Mouse (Mus musculus): ENCODE measurements at regions not wholly inside any gene's neighbourhood (a gene's known extent, or its start where the extent isn't known, plus 50 kb on each side); places are given as distances from the start of the nearest gene placed in this dataset.

GRCm38 (mm10) chr2:50649656-50650055 lies 353.1 kb upstream of the Mmadhc start:
- no peak overlapping the region for H3K4me3 ChIP-seq

GRCm38 (mm10) chr2:50643219-50643618 lies 346.6 kb upstream of the Mmadhc start:
- no peak overlapping the region for H3K4me3 ChIP-seq

More at GRCm38 (mm10) chr2:50649656-50650055, 353.1 kb upstream of the Mmadhc start:
- Histone ChIP-seq H3K36me3 (no peaks in the 10 kb centered on the region), H3K4me1 (peaks cover 20% of the 10 kb centered on the region), H3K9me3 (replicated peaks) (no peaks in the 10 kb centered on the region), H3K27me3 (ENCODE audit: low read depth, poor library complexity, severe bottlenecking) (no peaks in the 10 kb centered on the region), H3K27ac (replicated peaks) (no peak overlapping the region)
- DNase-seq (ENCODE audit: low spot score): no peak
- 85% methylated on average over 3 of the region's 3 CpGs for WGBS

GRCm38 (mm10) chr2:50642198-50642597 lies 345.6 kb upstream of the Mmadhc start:
- no peak overlapping the region for H3K4me3 ChIP-seq
- no peaks in the 10 kb centered on the region for H3K36me3 ChIP-seq
- no peaks in the 10 kb centered on the region for H3K27me3 ChIP-seq (ENCODE audit: low read depth, poor library complexity, severe bottlenecking)
- 79% methylated on average over 2 of the region's 2 CpGs for WGBS
- no peak overlapping the region for H3K27ac ChIP-seq (replicated peaks)
- no peaks in the 10 kb centered on the region for H3K9me3 ChIP-seq (replicated peaks)
- no peak for DNase-seq (ENCODE audit: low spot score)
- no peaks in the 10 kb centered on the region for H3K4me1 ChIP-seq

More at GRCm38 (mm10) chr2:50643219-50643618, 346.6 kb upstream of the Mmadhc start:
- Histone ChIP-seq H3K4me1 (no peaks in the 10 kb centered on the region), H3K27me3 (ENCODE audit: low read depth, poor library complexity, severe bottlenecking) (no peaks in the 10 kb centered on the region), H3K36me3 (no peaks in the 10 kb centered on the region), H3K27ac (replicated peaks) (no peak overlapping the region), H3K9me3 (replicated peaks) (no peaks in the 10 kb centered on the region)
- 84% methylated on average over 5 of the region's 5 CpGs for WGBS
- DNase-seq (ENCODE audit: low spot score): no peak

- Histone ChIP-seq H3K27me3 (ENCODE audit: low read depth, poor library complexity, severe bottlenecking) (no peaks in the 10 kb centered on the region), H3K36me3 (no peaks in the 10 kb centered on the region), H3K27ac (replicated peaks) (no peak overlapping the region), H3K9me3 (replicated peaks) (no peaks in the 10 kb centered on the region), H3K4me1 (no peaks in the 10 kb centered on the region), H3K4me3 (no peak overlapping the region)
- no peak for DNase-seq (ENCODE audit: low spot score)
- WGBS: 70% methylated on average over 2 of the region's 2 CpGs
Observed at GRCm38 (mm10) chr2:50635896-50636295, 339.3 kb upstream of the Mmadhc start.

GRCm38 (mm10) chr2:50631786-50632185 lies 335.2 kb upstream of the Mmadhc start:
- H3K27me3 ChIP-seq (ENCODE audit: low read depth, poor library complexity, severe bottlenecking): no peaks in the 10 kb centered on the region
- H3K4me1 ChIP-seq: no peaks in the 10 kb centered on the region
- no peaks in the 10 kb centered on the region for H3K36me3 ChIP-seq
- no peak overlapping the region for H3K4me3 ChIP-seq
- H3K9me3 ChIP-seq (replicated peaks): no peaks in the 10 kb centered on the region
- no peak for DNase-seq (ENCODE audit: low spot score)
- no peak overlapping the region for H3K27ac ChIP-seq (replicated peaks)

GRCm38 (mm10) chr2:50627501-50627900 lies 330.9 kb upstream of the Mmadhc start:
- Histone ChIP-seq H3K9me3 (replicated peaks) (no peaks in the 10 kb centered on the region), H3K4me3 (no peak overlapping the region), H3K4me1 (no peaks in the 10 kb centered on the region), H3K27me3 (ENCODE audit: low read depth, poor library complexity, severe bottlenecking) (no peaks in the 10 kb centered on the region), H3K36me3 (no peaks in the 10 kb centered on the region), H3K27ac (replicated peaks) (no peak overlapping the region)
- DNase-seq (ENCODE audit: low spot score): no peak
- 82% methylated on average over 2 of the region's 2 CpGs for WGBS

GRCm38 (mm10) chr2:50625233-50625749 lies 328.7 kb upstream of the Mmadhc start:
- WGBS: 84% methylated on average over 5 of the region's 5 CpGs
- no peaks in the 10 kb centered on the region for H3K27me3 ChIP-seq (ENCODE audit: low read depth, poor library complexity, severe bottlenecking)
- no peaks in the 10 kb centered on the region for H3K36me3 ChIP-seq
- H3K4me1 ChIP-seq: no peaks in the 10 kb centered on the region
- H3K9me3 ChIP-seq (replicated peaks): no peaks in the 10 kb centered on the region
- H3K4me3 ChIP-seq: no peak overlapping the region
- DNase-seq (ENCODE audit: low spot score): no peak
- no peak overlapping the region for H3K27ac ChIP-seq (replicated peaks)

GRCm38 (mm10) chr2:50609086-50609485 lies 312.5 kb upstream of the Mmadhc start:
- no peaks in the 10 kb centered on the region for H3K36me3 ChIP-seq
- no peak for DNase-seq (ENCODE audit: low spot score)
- WGBS: 70% methylated on average over 1 of the region's 1 CpGs
- no peak overlapping the region for H3K4me3 ChIP-seq
- no peaks in the 10 kb centered on the region for H3K27me3 ChIP-seq (ENCODE audit: low read depth, poor library complexity, severe bottlenecking)
- H3K9me3 ChIP-seq (replicated peaks): no peaks in the 10 kb centered on the region
- H3K4me1 ChIP-seq: no peaks in the 10 kb centered on the region
- no peak overlapping the region for H3K27ac ChIP-seq (replicated peaks)

- no peak overlapping the region for H3K27ac ChIP-seq (replicated peaks)
- no peak overlapping the region for H3K4me3 ChIP-seq
- WGBS: 82% methylated on average over 6 of the region's 6 CpGs
- peaks cover 4% of the 10 kb centered on the region; the same call in 1 of the 2 replicates for H3K4me1 ChIP-seq
- H3K9me3 ChIP-seq (replicated peaks): no peaks in the 10 kb centered on the region
- H3K36me3 ChIP-seq: no peaks in the 10 kb centered on the region
- no peaks in the 10 kb centered on the region for H3K27me3 ChIP-seq (ENCODE audit: low read depth, poor library complexity, severe bottlenecking)
- DNase-seq (ENCODE audit: low spot score): no peak
Observed at GRCm38 (mm10) chr2:50589195-50589594, 292.6 kb upstream of the Mmadhc start.

- WGBS: 78% methylated on average over 6 of the region's 6 CpGs
- Histone ChIP-seq H3K27ac (replicated peaks) (no peak overlapping the region), H3K36me3 (no peaks in the 10 kb centered on the region), H3K9me3 (replicated peaks) (no peaks in the 10 kb centered on the region), H3K27me3 (ENCODE audit: low read depth, poor library complexity, severe bottlenecking) (no peaks in the 10 kb centered on the region), H3K4me1 (peaks cover 4% of the 10 kb centered on the region; the same call in 1 of the 2 replicates), H3K4me3 (no peak overlapping the region)
- DNase-seq (ENCODE audit: low spot score): no peak
Observed at GRCm38 (mm10) chr2:50588652-50589051, 292.1 kb upstream of the Mmadhc start.

GRCm38 (mm10) chr2:50586321-50587050 lies 289.9 kb upstream of the Mmadhc start:
- no peak overlapping the region for H3K4me3 ChIP-seq
- DNase-seq (ENCODE audit: low spot score): no peak
- peaks cover 4% of the 10 kb centered on the region; the same call in 1 of the 2 replicates for H3K4me1 ChIP-seq
- 84% methylated on average over 6 of the region's 6 CpGs for WGBS
- no peaks in the 10 kb centered on the region for H3K9me3 ChIP-seq (replicated peaks)
- no peak overlapping the region for H3K27ac ChIP-seq (replicated peaks)
- H3K36me3 ChIP-seq: no peaks in the 10 kb centered on the region
- H3K27me3 ChIP-seq (ENCODE audit: low read depth, poor library complexity, severe bottlenecking): no peaks in the 10 kb centered on the region

GRCm38 (mm10) chr2:50579620-50580019 lies 283.0 kb upstream of the Mmadhc start:
- Histone ChIP-seq H3K27ac (replicated peaks) (no peak overlapping the region), H3K4me3 (no peak overlapping the region), H3K27me3 (ENCODE audit: low read depth, poor library complexity, severe bottlenecking) (no peaks in the 10 kb centered on the region), H3K4me1 (no peaks in the 10 kb centered on the region), H3K9me3 (replicated peaks) (no peaks in the 10 kb centered on the region), H3K36me3 (no peaks in the 10 kb centered on the region)
- no peak for DNase-seq (ENCODE audit: low spot score)
- 86% methylated on average over 2 of the region's 2 CpGs for WGBS

- no peak for DNase-seq (ENCODE audit: low spot score)
- no peaks in the 10 kb centered on the region for H3K9me3 ChIP-seq (replicated peaks)
- 79% methylated on average over 6 of the region's 6 CpGs for WGBS
- no peaks in the 10 kb centered on the region for H3K4me1 ChIP-seq
- no peaks in the 10 kb centered on the region for H3K27me3 ChIP-seq (ENCODE audit: low read depth, poor library complexity, severe bottlenecking)
- no peak overlapping the region for H3K27ac ChIP-seq (replicated peaks)
- no peak overlapping the region for H3K4me3 ChIP-seq
- no peaks in the 10 kb centered on the region for H3K36me3 ChIP-seq
Observed at GRCm38 (mm10) chr2:50578278-50579043, 281.9 kb upstream of the Mmadhc start.
